In genomic region chr15:32337810-32338209, GRCm38 (mm10) we compare ENCODE assay signal across 29 mouse cellular contexts.
DNase-seq lines count a peak whose midpoint lies in the region; ATAC-seq lines count a peak whose summit lies in the region.
"Had no signal": no experiment of that assay in that cellular context is flagged by ENCODE, and none has a peak within 500 bp of the region (broad histone marks: within the 10 kb centered on the region; RNA-seq: fewer than 3 reads in every experiment).

No protein-coding gene starts in this region.

- H3K27me3 ChIP-seq in forebrain, embryonic 16.5 days (replicated peaks; ENCODE audit: control insufficient read depth, insufficient read depth, low read length): no peaks in the 10 kb centered on the region
- H3K27me3 ChIP-seq: embryonic facial prominence, embryonic 13.5 days; forebrain, embryonic 13.5 days; heart, embryonic 12.5 days; heart, embryonic 15.5 days; hindbrain, embryonic 12.5 days; hindbrain, embryonic 15.5 days had no signal

- H3K36me3 ChIP-seq in forebrain, embryonic 16.5 days (ENCODE audit: control insufficient read depth, insufficient read depth): no peaks in the 10 kb centered on the region
- H3K36me3 ChIP-seq: embryonic facial prominence, embryonic 10.5 days; embryonic facial prominence, embryonic 13.5 days; forebrain, embryonic 10.5 days; heart, embryonic 12.5 days; heart, embryonic 15.5 days; hindbrain, embryonic 12.5 days; hindbrain, embryonic 15.5 days had no signal

- peak; percentile 71 for ATAC-seq in cerebellum, adult (ENCODE audit: insufficient number of reproducible peaks, low FRiP score, low TSS enrichment)
- ATAC-seq in forebrain, embryonic 16.5 days: no peak
- no peak for ATAC-seq in erythroid progenitor cell, adult 5-6 weeks (replicated peaks; ENCODE audit: low FRiP score, poor library complexity, severe bottlenecking)
- ATAC-seq in megakaryocyte progenitor cell, adult 5-6 weeks (replicated peaks; ENCODE audit: poor library complexity): no peak
- ATAC-seq: activated CD4-positive, CD25-positive, alpha-beta regulatory T cell, adult 4 months; intestine, postnatal 0 days had no signal

- peaks cover 10% of the 10 kb centered on the region for H3K4me1 ChIP-seq in forebrain, embryonic 16.5 days (replicated peaks; ENCODE audit: control insufficient read depth, insufficient read depth, low read length)
- H3K4me1 ChIP-seq: hindbrain, embryonic 15.5 days had no signal

- no peak for DNase-seq in cerebellum, postnatal 4 days (ENCODE audit: low spot score in 2 of 2)
- DNase-seq in cerebellum, adult 11-12 months: peak; percentile 69
- DNase-seq in cerebellum, adult 8-10 months: peak; percentile 33
- DNase-seq in cerebellum, postnatal 25 days: peak; percentile 40 to 48
- DNase-seq: adrenal gland, adult 8-10 months; adrenal gland, postnatal 25 days; embryo, embryonic 11 days; forebrain, postnatal 0 days; gastrocnemius, adult 2 months; gastrocnemius, postnatal 14 days; heart, adult 18-20 months; heart, postnatal 10 days; heart, postnatal 4 days; kidney, adult 2 months had no signal

- WGBS in forebrain, embryonic 16.5 days: 88% methylated on average over 3 of the region's 3 CpGs

- H3K9me3 ChIP-seq in forebrain, embryonic 16.5 days (ENCODE audit: control insufficient read depth, low read length): no peaks in the 10 kb centered on the region
- H3K9me3 ChIP-seq: embryonic facial prominence, embryonic 10.5 days; embryonic facial prominence, embryonic 13.5 days; forebrain, embryonic 10.5 days; forebrain, embryonic 13.5 days; heart, embryonic 12.5 days; heart, embryonic 15.5 days; hindbrain, embryonic 12.5 days; hindbrain, embryonic 15.5 days had no signal

- H3K4me2 ChIP-seq in forebrain, embryonic 16.5 days (ENCODE audit: low read length): no peak overlapping the region
- H3K4me2 ChIP-seq: embryonic facial prominence, embryonic 13.5 days; forebrain, embryonic 13.5 days; heart, embryonic 12.5 days; heart, embryonic 15.5 days; hindbrain, embryonic 12.5 days; hindbrain, embryonic 15.5 days had no signal

- no peak overlapping the region for H3K9ac ChIP-seq in forebrain, embryonic 16.5 days (replicated peaks; ENCODE audit: low read depth, low read length)
- H3K9ac ChIP-seq: embryonic facial prominence, embryonic 13.5 days; forebrain, embryonic 13.5 days; forebrain, postnatal 0 days; heart, embryonic 12.5 days; heart, embryonic 15.5 days; hindbrain, embryonic 12.5 days; hindbrain, embryonic 15.5 days had no signal

- no peak overlapping the region for H3K4me3 ChIP-seq in forebrain, embryonic 16.5 days (replicated peaks; ENCODE audit: low read length)
- H3K4me3 ChIP-seq: embryonic facial prominence, embryonic 10.5 days; embryonic facial prominence, embryonic 13.5 days; erythroblast, embryonic 14.5 days; forebrain, embryonic 10.5 days; forebrain, embryonic 13.5 days; gastrocnemius, adult 2 months; heart, embryonic 12.5 days; heart, embryonic 15.5 days; hindbrain, embryonic 12.5 days; hindbrain, embryonic 15.5 days had no signal

- no peak overlapping the region for H3K27ac ChIP-seq in forebrain, embryonic 16.5 days (ENCODE audit: low read length)
- H3K27ac ChIP-seq: embryonic facial prominence, embryonic 10.5 days; embryonic facial prominence, embryonic 13.5 days; forebrain, embryonic 10.5 days; forebrain, embryonic 13.5 days; heart, embryonic 15.5 days; hindbrain, embryonic 12.5 days; hindbrain, embryonic 15.5 days had no signal

Comparison
In these comparisons a context has a peak if more than half of its experiments do, and no peak if none do; other contexts are left out.
1. DNase-seq: peak in cerebellum, adult 11-12 months (single experiment), cerebellum, adult 8-10 months (single experiment) and cerebellum, postnatal 25 days (2 of 2); none in cerebellum, postnatal 4 days (0 of 2).